Mouse (Mus musculus): ENCODE data around the gene Tnnc2.
"Not testable (repeated sequence)": the region's sequence is repeated elsewhere in the genome, so short reads cannot be mapped to it uniquely, and the experiment has no call there.

Tnnc2 gene

GRCm38 (mm10) chr2:164779481-164780086, at the start of gene Tnnc2:
Gene Tnnc2 (minus strand): TSS chr2:164779967.
- DNase-seq: no peak

GRCm38 (mm10) chr2:164829090-164829489, 49.3 kb upstream of the Tnnc2 start:
- no peak for DNase-seq

GRCm38 (mm10) chr2:164828437-164828836, 48.7 kb upstream of the Tnnc2 start, which contains the start of gene Spata25:
Gene Spata25 (minus strand): TSS chr2:164828537.
- no peak for DNase-seq

GRCm38 (mm10) chr2:164827146-164827850, 47.5 kb upstream of the Tnnc2 start:
- DNase-seq: no peak

- DNase-seq: no peak
These were observed 45.8 kb upstream of the Tnnc2 start for GRCm38 (mm10) chr2:164825521-164825920.

- DNase-seq: no peak
These were observed 44.2 kb upstream of the Tnnc2 start for GRCm38 (mm10) chr2:164823969-164824368.

- DNase-seq: no peak
These were observed 43.4 kb upstream of the Tnnc2 start for GRCm38 (mm10) chr2:164823181-164823585.

- peak; percentile 100 for DNase-seq
These were observed 42.9 kb upstream of the Tnnc2 start, which contains the start of gene Zswim1 for GRCm38 (mm10) chr2:164822636-164823165. Gene Zswim1 (plus strand): TSS chr2:164822686.

GRCm38 (mm10) chr2:164821060-164821459, 41.3 kb upstream of the Tnnc2 start:
- no peak for DNase-seq

- peak; percentile 58 for DNase-seq
These were observed 37.9 kb upstream of the Tnnc2 start for GRCm38 (mm10) chr2:164817703-164818102.

GRCm38 (mm10) chr2:164817206-164817605, 37.4 kb upstream of the Tnnc2 start:
- DNase-seq: no peak

GRCm38 (mm10) chr2:164815821-164816220, 36.1 kb upstream of the Tnnc2 start:
- DNase-seq: no peak

- DNase-seq: no peak
These were observed 35.6 kb upstream of the Tnnc2 start for GRCm38 (mm10) chr2:164815348-164815747.

GRCm38 (mm10) chr2:164813557-164813956, 33.8 kb upstream of the Tnnc2 start:
- DNase-seq: no peak

- no peak for DNase-seq
These were observed 26.8 kb upstream of the Tnnc2 start for GRCm38 (mm10) chr2:164806614-164807013.

- DNase-seq: no peak
These were observed 25.6 kb upstream of the Tnnc2 start for GRCm38 (mm10) chr2:164805332-164805718.

GRCm38 (mm10) chr2:164804533-164805331, 25.0 kb upstream of the Tnnc2 start, which contains the start of the genes Acot8 and Zswim3:
Gene Acot8 (minus strand): TSS chr2:164804882.
Gene Zswim3 (plus strand): TSS chr2:164805098.
- DNase-seq: peak; percentile 99

- DNase-seq: no peak
These were observed 24.1 kb upstream of the Tnnc2 start for GRCm38 (mm10) chr2:164803921-164804313.

- DNase-seq: no peak
These were observed 23.6 kb upstream of the Tnnc2 start for GRCm38 (mm10) chr2:164803201-164803920.

GRCm38 (mm10) chr2:164800252-164801004, 20.7 kb upstream of the Tnnc2 start:
- no peak for DNase-seq

- DNase-seq: not testable (repeated sequence)
These were observed 18.8 kb upstream of the Tnnc2 start for GRCm38 (mm10) chr2:164798554-164798953.

GRCm38 (mm10) chr2:164795868-164796267, 16.1 kb upstream of the Tnnc2 start:
- no peak for DNase-seq

Measured in lung, postnatal 10 days (tissue).